Mouse (Mus musculus): ENCODE results near the gene Itga3.

- TF ChIP-seq POLR2A (IDR thresholded peaks at IDR 0.05; ENCODE audit: borderline replicate concordance, low read depth, low read length) (no peak), CTCF (IDR thresholded peaks at IDR 0.05; ENCODE audit: low read depth, low read length) (no peak)
Measured at GRCm38 (mm10) chr11:95105274-95105874, 28.8 kb upstream of the Itga3 start.

All from bone marrow macrophage, adult 2 months (primary cell).